Mouse (Mus musculus) lung, embryonic 15.5 days (tissue): ENCODE results near the gene Arhgap18. TPM values are rescaled to one million over a fixed set of nuclear protein-coding genes. Genes with fewer than 3 reads are reported as not detected.

Experiments used
- ATAC-seq: fragments of 200-750 bp; cut with Nextera tagmentation; 2 replicates; pipeline ENCODE4 v1.8.0; 2017; ENCODE audit warnings: moderate number of reproducible peaks, borderline replicate concordance; ENCODE audit not compliant: low FRiP score, low TSS enrichment; ENCODE audit errors: extremely low read depth
- H3K27ac ChIP-seq: fragments of 300-500 bp; sonication (generic); 2 replicates; pipeline ENCODE4 v1.5.1; 2015; ENCODE audit warnings: moderate library complexity, mild to moderate bottlenecking, inconsistent platforms
- H3K27me3 ChIP-seq: fragments of 300-500 bp; sonication (generic); 2 replicates; pipeline ENCODE4 v1.6.1; 2015; ENCODE audit warnings: inconsistent platforms
- H3K36me3 ChIP-seq: fragments of 300-500 bp; sonication (generic); 2 replicates; pipeline ENCODE4 v1.6.1; 2015; ENCODE audit warnings: inconsistent platforms
- H3K4me1 ChIP-seq: fragments of 300-500 bp; sonication (generic); 2 replicates; pipeline ENCODE4 v1.6.1; 2015; ENCODE audit warnings: inconsistent platforms
- H3K4me2 ChIP-seq: fragments of 300-500 bp; sonication (generic); 2 replicates; pipeline ENCODE4 v1.6.1; 2015; ENCODE audit warnings: inconsistent platforms, mild to moderate bottlenecking, moderate library complexity
- H3K4me3 ChIP-seq: fragments of 300-500 bp; sonication (generic); 2 replicates; pipeline ENCODE4 v1.5.1; 2015; ENCODE audit warnings: mild to moderate bottlenecking, inconsistent platforms
- H3K9ac ChIP-seq: fragments of 300-500 bp; sonication (generic); 2 replicates; pipeline ENCODE4 v1.6.1; 2015; ENCODE audit warnings: inconsistent platforms
- H3K9me3 ChIP-seq: fragments of 300-500 bp; sonication (generic); 2 replicates; pipeline ENCODE4 v1.6.1; 2016; ENCODE audit warnings: inconsistent platforms
- WGBS: fragments of 180-500 bp; shearing (Covaris S2); methylation state at CpG from one replicate; pipeline ENCODE4 v1.1.7; 2015; 5-methylcytosine and 5-hydroxymethylcytosine counted together
- polyA plus RNA-seq: library from polyadenylated mRNA; unstranded; fragments of >200 nt; fragmentation: Nextera tagmentation; extraction: Ambion mirVana; gene quantifications from 2 replicates; pipeline ENCODE4 v1.2.1, GENCODE M21; 2015

The Arhgap18 gene
- polyA plus RNA-seq, 1 experiment from 2014 or later: 50.5 TPM

DNA sequence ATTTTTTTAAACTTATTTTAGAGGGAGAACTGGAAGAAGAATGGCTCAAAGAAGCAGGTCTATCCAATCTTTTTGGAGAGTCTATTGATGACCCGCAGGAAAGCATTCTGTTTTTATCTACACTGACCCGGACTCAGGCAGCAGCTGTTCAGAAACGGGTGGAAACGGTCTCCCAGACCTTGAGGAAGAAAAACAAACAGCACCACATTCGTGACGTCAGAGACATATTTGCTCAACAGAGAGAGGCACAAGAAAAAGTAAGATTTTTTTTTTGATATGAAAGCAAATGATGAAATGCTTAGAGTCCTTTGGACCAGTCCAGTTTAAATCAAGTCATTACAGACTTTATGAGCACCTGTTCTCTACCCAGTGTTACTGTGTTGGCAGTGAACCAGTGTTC, 96.6 kb downstream of the Arhgap18 start:
- Histone ChIP-seq H3K9ac (no peak overlapping the region), H3K9me3 (no peaks in the 10 kb centered on the region), H3K4me1 (no peaks in the 10 kb centered on the region), H3K27me3 (no peaks in the 10 kb centered on the region), H3K36me3 (no peaks in the 10 kb centered on the region), H3K4me2 (no peak overlapping the region), H3K4me3 (no peak overlapping the region), H3K27ac (no peak overlapping the region)
- ATAC-seq: no peak
- 29% methylated on average over 6 of the region's 6 CpGs for WGBS

GRCm38 (mm10) chr10:26854556-26855100, 101.4 kb downstream of the Arhgap18 start:
- Histone ChIP-seq H3K4me3 (no peak overlapping the region), H3K9me3 (no peaks in the 10 kb centered on the region), H3K4me2 (no peak overlapping the region), H3K9ac (no peak overlapping the region), H3K27me3 (no peaks in the 10 kb centered on the region), H3K4me1 (no peaks in the 10 kb centered on the region), H3K36me3 (no peaks in the 10 kb centered on the region), H3K27ac (no peak overlapping the region)
- ATAC-seq: no peak
- WGBS: 84% methylated on average over 5 of the region's 5 CpGs

- H3K27me3 ChIP-seq: no peaks in the 10 kb centered on the region
- 63% methylated on average over 8 of the region's 8 CpGs for WGBS
Measured at GRCm38 (mm10) chr10:26855851-26856535, 102.8 kb downstream of the Arhgap18 start.

GRCm38 (mm10) chr10:26857583-26857982, 104.4 kb downstream of the Arhgap18 start:
- no peak overlapping the region for H3K27ac ChIP-seq
- H3K4me3 ChIP-seq: no peak overlapping the region
- no peaks in the 10 kb centered on the region for H3K4me1 ChIP-seq
- no peak for ATAC-seq
- H3K36me3 ChIP-seq: no peaks in the 10 kb centered on the region
- H3K9me3 ChIP-seq: no peaks in the 10 kb centered on the region
- H3K4me2 ChIP-seq: no peak overlapping the region
- no peaks in the 10 kb centered on the region for H3K27me3 ChIP-seq
- 88% methylated on average over 4 of the region's 4 CpGs for WGBS
- no peak overlapping the region for H3K9ac ChIP-seq

More at GRCm38 (mm10) chr10:26855851-26856535, 102.8 kb downstream of the Arhgap18 start:
- H3K36me3 ChIP-seq: no peaks in the 10 kb centered on the region
- H3K9me3 ChIP-seq: no peaks in the 10 kb centered on the region
- H3K4me2 ChIP-seq: no peak overlapping the region
- no peak for ATAC-seq
- H3K27ac ChIP-seq: no peak overlapping the region
- no peak overlapping the region for H3K9ac ChIP-seq
- no peak overlapping the region for H3K4me3 ChIP-seq
- no peaks in the 10 kb centered on the region for H3K4me1 ChIP-seq

DNA sequence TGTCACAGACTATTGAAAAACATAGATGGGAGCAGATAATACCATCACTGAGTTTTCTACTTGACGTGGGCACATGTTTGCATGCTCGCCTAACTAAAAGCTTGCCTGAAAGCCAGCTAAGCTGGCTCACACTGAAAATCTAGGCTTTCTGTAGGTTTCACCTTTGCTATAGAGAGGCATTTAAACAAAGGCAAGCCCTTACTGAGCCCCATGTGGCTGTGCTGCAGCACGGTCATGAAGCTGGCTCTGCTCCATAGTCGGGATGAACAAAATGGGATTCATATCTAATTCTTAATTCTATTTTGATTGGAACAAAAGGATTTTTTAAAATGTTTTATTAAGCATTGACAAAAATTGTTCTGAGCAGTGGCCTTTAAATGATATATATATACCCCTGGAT, 105.3 kb downstream of the Arhgap18 start:
- Histone ChIP-seq H3K4me3 (no peak overlapping the region), H3K27me3 (no peaks in the 10 kb centered on the region), H3K4me1 (no peaks in the 10 kb centered on the region), H3K27ac (no peak overlapping the region), H3K36me3 (no peaks in the 10 kb centered on the region), H3K4me2 (no peak overlapping the region), H3K9me3 (no peaks in the 10 kb centered on the region), H3K9ac (no peak overlapping the region)
- 82% methylated on average over 4 of the region's 4 CpGs for WGBS
- no peak for ATAC-seq

DNA sequence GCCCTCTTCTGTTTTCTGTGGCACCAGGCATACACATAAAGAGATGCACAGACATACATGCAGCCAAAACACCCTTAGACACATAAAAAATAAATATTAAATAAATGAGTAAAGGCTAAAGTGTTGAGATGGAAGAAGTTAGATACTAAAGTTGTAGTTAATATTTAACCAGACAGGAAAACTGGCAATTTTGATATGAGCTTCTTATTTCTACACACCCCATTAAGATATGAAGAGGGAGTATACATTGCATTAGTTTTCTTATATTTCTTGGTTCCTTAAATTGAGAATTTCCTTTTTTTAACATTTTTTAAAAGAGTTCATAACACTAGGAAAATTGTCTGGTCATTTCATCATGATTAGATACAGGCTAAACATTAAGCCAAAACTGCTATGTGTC, 108.0 kb downstream of the Arhgap18 start:
- H3K4me3 ChIP-seq: no peak overlapping the region
- H3K9me3 ChIP-seq: no peaks in the 10 kb centered on the region
- no peaks in the 10 kb centered on the region for H3K36me3 ChIP-seq
- no peak for ATAC-seq
- no peaks in the 10 kb centered on the region for H3K27me3 ChIP-seq
- H3K9ac ChIP-seq: no peak overlapping the region
- H3K4me1 ChIP-seq: no peaks in the 10 kb centered on the region
- H3K27ac ChIP-seq: no peak overlapping the region
- no peak overlapping the region for H3K4me2 ChIP-seq

DNA sequence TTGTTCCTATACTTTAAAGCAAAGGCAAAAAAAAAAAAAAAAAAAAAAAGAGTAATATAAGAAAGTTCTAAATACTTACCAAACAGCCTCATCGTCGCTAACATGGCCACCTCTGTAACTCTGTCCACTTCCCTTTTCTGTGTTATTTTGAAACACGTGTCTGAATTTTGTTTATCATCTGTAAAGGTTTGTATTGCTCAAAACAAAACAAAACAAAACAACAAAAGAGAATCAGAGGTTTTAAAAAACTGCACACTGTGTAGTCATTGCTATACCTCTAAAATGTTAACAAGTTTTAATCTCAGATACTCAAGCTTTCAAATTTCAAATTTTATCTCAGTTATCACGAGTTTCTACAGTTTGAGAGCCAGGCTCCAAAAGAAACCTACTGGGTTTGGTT, 109.0 kb downstream of the Arhgap18 start:
- no peak overlapping the region for H3K4me3 ChIP-seq
- WGBS: 84% methylated on average over 4 of the region's 4 CpGs
- no peak overlapping the region for H3K4me2 ChIP-seq
- no peaks in the 10 kb centered on the region for H3K36me3 ChIP-seq
- H3K27me3 ChIP-seq: no peaks in the 10 kb centered on the region
- no peaks in the 10 kb centered on the region for H3K4me1 ChIP-seq
- H3K9me3 ChIP-seq: no peaks in the 10 kb centered on the region
- no peak overlapping the region for H3K9ac ChIP-seq
- H3K27ac ChIP-seq: no peak overlapping the region
- no peak for ATAC-seq

DNA sequence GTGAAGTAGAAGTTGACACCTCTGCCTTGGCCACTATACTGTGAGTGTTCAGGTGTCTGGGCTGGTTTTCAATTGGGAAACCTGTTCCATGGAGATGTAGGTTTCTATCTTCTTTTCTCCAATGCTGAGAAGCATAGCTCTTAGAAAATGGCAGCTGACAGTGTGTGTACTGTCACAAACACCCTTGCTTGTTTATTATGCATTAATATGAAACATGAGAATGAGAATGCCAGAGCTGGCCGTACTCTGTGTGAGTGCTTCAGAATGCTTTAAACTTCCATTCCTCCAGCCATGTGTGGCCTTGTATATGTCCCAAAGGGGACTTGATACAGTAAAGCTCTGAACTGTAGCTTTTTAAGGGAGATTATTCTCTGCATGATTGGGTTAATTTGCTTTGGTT, 110.8 kb downstream of the Arhgap18 start:
- WGBS: 36% methylated on average over 1 of the region's 1 CpGs
- Histone ChIP-seq H3K4me3 (no peak overlapping the region), H3K9ac (no peak overlapping the region), H3K36me3 (no peaks in the 10 kb centered on the region), H3K4me2 (no peak overlapping the region), H3K27ac (no peak overlapping the region), H3K4me1 (no peaks in the 10 kb centered on the region), H3K27me3 (no peaks in the 10 kb centered on the region), H3K9me3 (no peaks in the 10 kb centered on the region)
- ATAC-seq: no peak

DNA sequence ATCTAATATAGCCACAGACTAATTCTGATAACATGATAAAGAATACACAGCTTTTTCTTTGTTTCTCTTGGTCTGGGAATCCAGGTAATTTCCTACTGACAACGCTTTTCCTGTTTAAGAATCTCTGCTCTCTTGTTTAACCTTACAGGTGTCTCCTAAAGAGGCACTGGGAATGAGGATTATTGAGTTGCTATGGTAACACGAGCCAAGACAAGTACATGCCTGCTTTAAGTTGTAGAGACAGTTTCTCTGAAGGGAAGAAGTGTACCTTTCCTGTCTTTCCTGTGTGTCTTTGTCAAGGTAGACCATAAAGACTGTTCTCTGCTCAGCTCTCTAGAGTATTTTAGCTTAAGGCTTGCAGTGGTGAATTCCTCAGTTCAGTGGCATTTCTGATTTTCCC, 117.6 kb downstream of the Arhgap18 start:
- Histone ChIP-seq H3K27me3 (no peaks in the 10 kb centered on the region), H3K36me3 (no peaks in the 10 kb centered on the region), H3K27ac (no peak overlapping the region), H3K4me1 (no peaks in the 10 kb centered on the region), H3K4me2 (no peak overlapping the region), H3K4me3 (no peak overlapping the region), H3K9ac (no peak overlapping the region), H3K9me3 (no peaks in the 10 kb centered on the region)
- 43% methylated on average over 2 of the region's 2 CpGs for WGBS
- ATAC-seq: no peak

DNA sequence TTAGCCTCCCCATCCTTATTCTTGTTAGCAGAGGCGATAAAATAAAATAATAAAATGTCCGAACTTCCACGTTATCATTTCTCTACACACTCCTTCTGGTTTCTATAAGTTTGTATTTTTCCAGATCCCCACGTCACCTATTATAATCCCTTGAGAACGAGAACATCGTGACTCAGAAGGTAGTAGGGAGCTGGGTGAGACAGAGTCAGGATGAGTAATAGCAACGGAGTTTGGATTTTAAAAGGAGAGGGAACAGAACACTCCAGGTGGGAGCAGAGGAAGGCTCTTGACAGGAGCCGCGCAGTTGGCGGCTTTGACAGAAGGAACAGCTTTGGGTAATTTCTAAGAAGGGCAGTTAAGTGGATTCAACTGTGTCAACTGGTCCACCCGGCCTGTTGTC, 124.1 kb downstream of the Arhgap18 start:
- no peak for ATAC-seq
- no peak overlapping the region for H3K4me3 ChIP-seq
- H3K9me3 ChIP-seq: no peaks in the 10 kb centered on the region
- 79% methylated on average over 11 of the region's 11 CpGs for WGBS
- no peak overlapping the region for H3K9ac ChIP-seq
- H3K27me3 ChIP-seq: no peaks in the 10 kb centered on the region
- H3K36me3 ChIP-seq: no peaks in the 10 kb centered on the region
- no peaks in the 10 kb centered on the region for H3K4me1 ChIP-seq
- H3K4me2 ChIP-seq: no peak overlapping the region
- H3K27ac ChIP-seq: no peak overlapping the region

DNA sequence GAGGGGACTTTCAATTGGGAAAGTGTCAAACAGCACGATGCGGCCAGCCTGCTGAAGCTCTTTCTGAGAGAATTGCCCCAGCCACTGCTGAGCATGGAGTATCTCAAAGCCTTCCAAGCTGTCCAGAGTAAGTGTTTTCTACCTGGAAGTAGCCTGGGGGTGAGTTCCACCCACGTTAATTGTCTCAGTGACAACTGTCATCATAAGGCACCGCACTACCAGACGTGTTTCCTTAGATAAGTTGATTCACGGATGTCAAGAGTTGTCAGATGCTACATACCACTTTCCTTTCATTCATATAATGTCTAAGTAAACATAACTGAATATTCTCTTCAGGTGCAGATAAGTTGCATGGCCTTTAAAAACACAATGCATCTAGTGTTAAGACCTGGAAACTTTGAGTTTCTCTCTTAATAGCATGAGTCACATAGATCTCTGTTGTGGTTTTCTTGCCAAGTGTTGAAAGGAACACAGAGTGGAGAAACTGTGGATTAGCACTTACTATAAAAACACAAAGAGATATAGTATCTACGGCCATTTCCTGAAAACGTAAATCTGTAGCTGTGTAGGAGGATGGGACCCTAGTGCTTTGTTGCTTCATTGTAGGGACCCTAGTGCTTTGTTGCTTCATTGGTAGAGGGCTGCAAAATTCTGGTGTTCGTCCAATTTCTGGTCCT, 125.8 kb downstream of the Arhgap18 start:
- no peak for ATAC-seq
- Histone ChIP-seq H3K27ac (no peak overlapping the region), H3K27me3 (no peaks in the 10 kb centered on the region), H3K4me1 (no peaks in the 10 kb centered on the region), H3K4me2 (no peak overlapping the region), H3K9ac (no peak overlapping the region), H3K4me3 (no peak overlapping the region), H3K9me3 (no peaks in the 10 kb centered on the region), H3K36me3 (no peaks in the 10 kb centered on the region)
- 63% methylated on average over 9 of the region's 9 CpGs for WGBS

DNA sequence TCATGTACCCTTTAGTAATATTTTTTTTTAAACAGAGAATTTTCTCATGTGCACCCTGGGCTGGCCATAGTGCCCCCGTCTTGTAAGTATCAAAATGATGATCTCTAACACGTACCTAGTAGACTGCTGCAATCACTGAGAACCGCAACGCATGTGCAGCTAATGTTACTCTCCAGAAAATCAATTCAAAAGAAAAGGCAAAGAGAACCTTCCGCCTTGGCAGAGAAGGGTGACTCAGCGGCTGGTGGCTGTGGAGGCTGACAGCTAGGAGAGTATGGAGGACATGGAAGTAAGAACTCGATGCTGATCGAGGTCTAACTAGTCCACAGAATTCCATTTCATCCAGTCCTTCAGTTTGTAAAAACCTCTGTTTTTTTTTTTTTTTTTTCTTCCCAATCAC, 131.7 kb downstream of the Arhgap18 start:
- Histone ChIP-seq H3K36me3 (no peaks in the 10 kb centered on the region), H3K4me2 (no peak overlapping the region), H3K27me3 (no peaks in the 10 kb centered on the region), H3K9ac (no peak overlapping the region), H3K4me1 (no peaks in the 10 kb centered on the region), H3K27ac (no peak overlapping the region), H3K9me3 (no peaks in the 10 kb centered on the region), H3K4me3 (no peak overlapping the region)
- 85% methylated on average over 8 of the region's 8 CpGs for WGBS
- ATAC-seq: no peak
